Mouse (Mus musculus) E14TG2a.4 (cell line): ENCODE results near the gene Ubap1.

ENCODE experiments used
- H3K27me3 ChIP-seq: 2 replicates; pipeline ENCODE4 v1.6.1; 2014; ENCODE audit warnings: low read length, control low read depth; ENCODE audit not compliant: insufficient read depth
- H3K36me3 ChIP-seq: 2 replicates; pipeline ENCODE4 v1.6.1; 2014; ENCODE audit warnings: low read length, control low read depth; ENCODE audit not compliant: insufficient read depth
- H3K4me1 ChIP-seq: replicated peaks from 2 replicates; pipeline ENCODE4 v1.6.1; 2014; ENCODE audit warnings: low read depth, low read length, control low read depth
- H3K4me3 ChIP-seq: replicated peaks from 2 replicates; pipeline ENCODE4 v1.5.1; 2014; ENCODE audit warnings: mild to moderate bottlenecking, low read length
- H3K9me3 ChIP-seq: 2 replicates; pipeline ENCODE4 v1.6.1; 2014; ENCODE audit warnings: low read length, control low read depth
- CTCF ChIP-seq: conservative IDR thresholded peaks from 2 replicates; pipeline ENCODE4 v1.5.1; 2014; ENCODE audit warnings: low read length
- NANOG ChIP-seq: IDR thresholded peaks from 2 replicates; pipeline ENCODE4 v1.6.1; 2014; ENCODE audit warnings: borderline replicate concordance, low read length, mixed read lengths
- POU5F1 ChIP-seq: IDR thresholded peaks from 2 replicates; pipeline ENCODE4 v1.6.1; 2014; ENCODE audit warnings: low read length, borderline replicate concordance

Ubap1 gene

GRCm38 (mm10) chr4:41390122-41390521 is 41.3 kb downstream of the Ubap1 start:
- no peaks in the 10 kb centered on the region for H3K9me3 ChIP-seq
- no peak overlapping the region for H3K4me3 ChIP-seq
- peaks cover 14% of the 10 kb centered on the region; the same call in 1 of the 2 replicates for H3K4me1 ChIP-seq
- no peaks in the 10 kb centered on the region for H3K27me3 ChIP-seq
- H3K36me3 ChIP-seq, result peaks cover 95% of the 10 kb centered on the region
- no peak for TF ChIP-seq POU5F1
- peak; percentile 97 for TF ChIP-seq CTCF

- TF ChIP-seq NANOG, result no peak
- no peak for TF ChIP-seq CTCF
- TF ChIP-seq POU5F1, result no peak
- Histone ChIP-seq H3K27me3 (no peaks in the 10 kb centered on the region), H3K9me3 (no peaks in the 10 kb centered on the region), H3K4me1 (peaks cover 14% of the 10 kb centered on the region; the same call in 1 of the 2 replicates), H3K4me3 (no peak overlapping the region), H3K36me3 (peaks cover 99% of the 10 kb centered on the region)
Observed at GRCm38 (mm10) chr4:41391015-41391414, 42.2 kb downstream of the Ubap1 start.

GRCm38 (mm10) chr4:41394651-41395050 is 45.9 kb downstream of the Ubap1 start:
- H3K4me1 ChIP-seq, result 0 out of 2 replicates have a peak, but pooled peaks cover 3% of the 10 kb centered on the region
- TF ChIP-seq NANOG, result no peak
- no peak for TF ChIP-seq CTCF
- TF ChIP-seq POU5F1, result no peak
- no peaks in the 10 kb centered on the region for H3K9me3 ChIP-seq
- H3K4me3 ChIP-seq, result no peak overlapping the region
- no peaks in the 10 kb centered on the region for H3K27me3 ChIP-seq
- H3K36me3 ChIP-seq, result peaks cover 83% of the 10 kb centered on the region

GRCm38 (mm10) chr4:41398353-41398752 is 49.6 kb downstream of the Ubap1 start:
- Histone ChIP-seq H3K36me3 (peaks cover 81% of the 10 kb centered on the region), H3K4me1 (0 out of 2 replicates have a peak, but pooled peaks cover 3% of the 10 kb centered on the region), H3K27me3 (no peaks in the 10 kb centered on the region), H3K4me3 (no peak overlapping the region), H3K9me3 (no peaks in the 10 kb centered on the region)
- TF ChIP-seq NANOG (no peak), CTCF (no peak), POU5F1 (no peak)

GRCm38 (mm10) chr4:41399904-41400303 is 51.1 kb downstream of the Ubap1 start:
- no peaks in the 10 kb centered on the region for H3K27me3 ChIP-seq
- H3K9me3 ChIP-seq, result no peaks in the 10 kb centered on the region
- peaks cover 74% of the 10 kb centered on the region for H3K36me3 ChIP-seq
- H3K4me3 ChIP-seq, result no peak overlapping the region
- no peaks in the 10 kb centered on the region for H3K4me1 ChIP-seq
- TF ChIP-seq POU5F1, result no peak
- no peak for TF ChIP-seq CTCF
- TF ChIP-seq NANOG, result no peak

- H3K27me3 ChIP-seq, result no peaks in the 10 kb centered on the region
- H3K9me3 ChIP-seq, result no peaks in the 10 kb centered on the region
- H3K4me3 ChIP-seq, result no peak overlapping the region
- TF ChIP-seq POU5F1, result no peak
- TF ChIP-seq NANOG, result no peak
- no peak for TF ChIP-seq CTCF
- no peaks in the 10 kb centered on the region for H3K4me1 ChIP-seq
- H3K36me3 ChIP-seq, result peaks cover 63% of the 10 kb centered on the region
Observed at GRCm38 (mm10) chr4:41401167-41401566, 52.4 kb downstream of the Ubap1 start.

GRCm38 (mm10) chr4:41401573-41401972 is 52.8 kb downstream of the Ubap1 start:
- TF ChIP-seq CTCF, result no peak
- peaks cover 64% of the 10 kb centered on the region for H3K36me3 ChIP-seq
- H3K4me3 ChIP-seq, result no peak overlapping the region
- no peaks in the 10 kb centered on the region for H3K27me3 ChIP-seq
- no peaks in the 10 kb centered on the region for H3K4me1 ChIP-seq
- H3K9me3 ChIP-seq, result no peaks in the 10 kb centered on the region

GRCm38 (mm10) chr4:41406597-41406996 is 57.8 kb downstream of the Ubap1 start:
- Histone ChIP-seq H3K27me3 (no peaks in the 10 kb centered on the region), H3K4me1 (no peaks in the 10 kb centered on the region), H3K4me3 (no peak overlapping the region), H3K9me3 (no peaks in the 10 kb centered on the region), H3K36me3 (peaks cover 28% of the 10 kb centered on the region)
- TF ChIP-seq CTCF (no peak), POU5F1 (no peak), NANOG (no peak)

- Histone ChIP-seq H3K4me3 (no peak overlapping the region), H3K9me3 (no peaks in the 10 kb centered on the region), H3K27me3 (no peaks in the 10 kb centered on the region), H3K4me1 (no peaks in the 10 kb centered on the region), H3K36me3 (peaks cover 20% of the 10 kb centered on the region)
- no peak for TF ChIP-seq POU5F1
Observed at GRCm38 (mm10) chr4:41407353-41407752, 58.6 kb downstream of the Ubap1 start.
